Mouse (Mus musculus) stomach, postnatal 0 days (tissue): Measurements from ENCODE around the gene Olfr59.

Experiments
- CTCF ChIP-seq: IDR thresholded peaks from 2 replicates; pipeline ENCODE4 v1.5.1; 2016; ENCODE audit warnings: antibody characterized with exemption, low read depth, mild to moderate bottlenecking, moderate library complexity
- EP300 ChIP-seq: optimal IDR thresholded peaks from 2 replicates; pipeline ENCODE3; 2016; ENCODE audit warnings: antibody characterized with exemption

- TF ChIP-seq EP300 (no peak), CTCF (no peak)
Observed at GRCm38 (mm10) chr11:74326044-74326443, 42.5 kb downstream of the Olfr59 start.
